Mouse (Mus musculus) MEL (cell line): Measurements from ENCODE around the gene Lipc.

Source experiments
- CTCF ChIP-seq, 3 experiments: IDR thresholded peaks in 2 of 3; conservative IDR thresholded peaks in 1 of 3; 2 replicates each; pipeline ENCODE4 v1.5.1; 2011 to 2012; ENCODE audit warnings: low read length in 3 of 3, low read depth in 2 of 3, mild to moderate bottlenecking in 2 of 3, improper control_type of control experiment in 1 of 3, inconsistent platforms in 1 of 3, mixed read lengths in 1 of 3, moderate library complexity in 1 of 3; ENCODE audit not compliant: control insufficient read depth in 1 of 3, insufficient read depth in 1 of 3, poor library complexity in 1 of 3, severe bottlenecking in 1 of 3
- ELF1 ChIP-seq: IDR thresholded peaks from 2 replicates; pipeline ENCODE4 v1.6.1; 2014; ENCODE audit warnings: low read depth, mild to moderate bottlenecking, inconsistent platforms, low read length, improper control_type of control experiment, moderate library complexity
- GATA1 ChIP-seq: IDR thresholded peaks from 2 replicates; pipeline ENCODE4 v1.6.1; 2011; ENCODE audit warnings: low read depth, low read length, improper control_type of control experiment
- JUND ChIP-seq: IDR thresholded peaks from 2 replicates; pipeline ENCODE4 v1.6.1; 2011; ENCODE audit warnings: low read depth, mild to moderate bottlenecking, improper control_type of control experiment, low read length
- MAX ChIP-seq: IDR thresholded peaks from 2 replicates; pipeline ENCODE4 v1.6.1; 2011; ENCODE audit warnings: low read length, improper control_type of control experiment
- POLR2A ChIP-seq, 2 experiments: IDR thresholded peaks; 2 replicates each; pipeline ENCODE4 v1.6.1; 2011 to 2012; ENCODE audit warnings: low read length in 2 of 2, mild to moderate bottlenecking in 2 of 2, control low read depth in 1 of 2, improper control_type of control experiment in 1 of 2, low read depth in 1 of 2, moderate library complexity in 1 of 2; ENCODE audit not compliant: control insufficient read depth in 1 of 2, insufficient read depth in 1 of 2, poor library complexity in 1 of 2
- TCF12 ChIP-seq: IDR thresholded peaks from 2 replicates; pipeline ENCODE4 v1.6.1; 2014; ENCODE audit warnings: low read depth, mild to moderate bottlenecking, inconsistent platforms, low read length, improper control_type of control experiment, moderate library complexity
- USF2 ChIP-seq, 2 experiments: IDR thresholded peaks; 2 replicates each; pipeline ENCODE4 v1.6.1; 2011 to 2012; ENCODE audit warnings: improper control_type of control experiment in 2 of 2, low read length in 2 of 2, borderline replicate concordance in 1 of 2, inconsistent platforms in 1 of 2, low read depth in 1 of 2, mild to moderate bottlenecking in 1 of 2; ENCODE audit not compliant: insufficient read depth in 1 of 2

DNA sequence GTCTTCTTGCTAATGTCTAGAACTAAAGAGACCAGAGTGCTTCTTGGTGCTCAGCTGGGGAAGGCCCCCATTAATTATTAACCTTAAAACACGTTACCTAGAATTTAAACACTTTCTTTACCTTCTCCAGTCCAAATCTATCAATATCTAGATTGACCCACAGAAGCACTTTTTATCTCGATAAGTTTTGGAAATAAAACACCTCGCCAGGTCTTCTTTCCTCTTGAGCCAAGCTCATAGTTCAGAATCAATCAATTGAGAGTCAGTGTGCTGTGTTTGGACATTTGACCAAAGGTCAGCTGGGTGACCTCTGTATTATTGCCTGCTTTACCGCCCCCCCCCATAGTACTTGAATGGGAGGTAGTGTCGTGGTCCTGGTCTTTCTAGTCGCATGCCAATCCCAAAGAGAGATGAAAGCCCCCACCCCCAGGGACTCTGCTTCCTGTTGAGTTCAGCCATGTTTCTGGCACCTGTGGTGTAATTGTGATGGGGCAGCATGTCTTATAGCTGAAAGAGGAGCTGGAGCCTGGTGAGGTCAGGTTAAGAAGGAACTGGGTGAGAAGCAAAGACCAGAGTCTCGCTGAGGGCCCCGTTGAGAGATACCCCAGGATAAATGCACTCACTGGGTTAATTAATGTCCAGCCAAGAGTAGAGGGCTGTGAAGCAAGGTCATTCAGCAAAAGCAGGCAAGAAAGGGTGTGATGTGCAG, 17.3 kb downstream of the Lipc start:
- TF ChIP-seq CTCF (IDR thresholded peaks at IDR 0.05 in 2 of 3, conservative IDR thresholded peaks at IDR 0.05 in 1 of 3; ENCODE audit: control insufficient read depth in 1 of 3, insufficient read depth in 1 of 3, low read depth in 2 of 3, low read length in 3 of 3, poor library complexity in 1 of 3, severe bottlenecking in 1 of 3) (no peak), USF2 (IDR thresholded peaks at IDR 0.05; ENCODE audit: borderline replicate concordance in 1 of 2, insufficient read depth in 1 of 2, low read depth in 1 of 2, low read length in 2 of 2) (no peak), ELF1 (no peak), JUND (no peak), TCF12 (no peak), GATA1 (no peak), POLR2A (IDR thresholded peaks at IDR 0.05; ENCODE audit: control insufficient read depth in 1 of 2, insufficient read depth in 1 of 2, low read depth in 1 of 2, low read length in 2 of 2, poor library complexity in 1 of 2) (no peak), MAX (no peak)
